Mouse (Mus musculus) liver, embryonic 18 days (tissue): ENCODE measurements around the gene Cited1. TPM values are rescaled to one million over a fixed set of nuclear protein-coding genes. Genes with fewer than 3 reads are reported as not detected.

ENCODE experiments used
- polyA plus RNA-seq: library from polyadenylated mRNA; depleted of rRNA; stranded (reverse); fragments of >200 nt; gene quantifications from 2 replicates; pipeline ENCODE4 v1.2.3, GENCODE M21; 2012; rRNA removed

The Cited1 gene
- polyA plus RNA-seq = 2.1 and 2.2 TPM in 2 replicates

GRCm38 (mm10) chrX:102251937-102252860 lies at the start of gene Cited1:
Cited1 (minus strand) TSS chrX:102252181.

Other genes starting within 250 kb of the Cited1 start
- gene Rtl5, start 180.9 kb downstream of the Cited1 start, polyA plus RNA-seq = 0.96 and 1.1 TPM in 2 replicates
- gene Pin4, start 132.7 kb downstream of the Cited1 start, polyA plus RNA-seq = 30.9 and 34.1 TPM in 2 replicates
- 1.7 and 2.2 TPM in 2 replicates for gene Ercc6l, start 95.1 kb downstream of the Cited1 start, polyA plus RNA-seq
- gene Rps4x, start 62.8 kb downstream of the Cited1 start, polyA plus RNA-seq = 878 and 931 TPM in 2 replicates